Mouse (Mus musculus): ENCODE results near the gene Cage1.

The Cage1 gene

DNA sequence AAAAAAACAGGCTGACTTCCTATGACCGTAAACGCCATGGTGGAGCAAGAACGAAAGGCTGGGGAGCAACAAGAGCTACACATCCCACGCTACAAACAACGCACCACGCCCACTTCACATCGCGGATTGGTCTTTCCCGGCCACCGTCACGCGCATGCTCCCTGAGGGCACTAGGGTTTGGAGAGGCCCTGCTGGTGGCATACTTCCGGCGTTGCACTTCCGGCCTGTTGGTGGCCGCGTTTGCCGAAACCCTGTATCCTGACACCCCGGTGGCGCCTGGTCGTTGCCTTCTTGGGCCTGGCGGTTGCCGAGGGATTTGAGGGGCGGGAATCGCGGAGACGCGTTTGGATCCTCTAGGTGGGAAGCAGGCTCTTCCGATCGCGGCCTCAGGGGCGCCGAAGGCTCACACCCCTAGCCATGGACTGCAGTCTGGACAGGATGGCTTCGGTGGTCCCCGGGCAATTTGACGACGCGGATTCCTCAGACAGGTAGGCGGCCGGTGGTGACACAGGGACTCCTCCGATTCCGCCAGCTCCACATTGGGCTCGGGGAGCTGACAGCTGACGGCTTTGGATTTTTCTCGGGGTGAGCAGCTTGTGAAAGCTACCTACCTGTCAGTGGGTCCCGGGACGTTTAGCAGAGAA lies at the start of gene Cage1:
Gene Cage1, minus strand, starts transcription at position 26 of the 644 bp plus-strand sequence.
- peak; percentile 98 for DNase-seq

DNA sequence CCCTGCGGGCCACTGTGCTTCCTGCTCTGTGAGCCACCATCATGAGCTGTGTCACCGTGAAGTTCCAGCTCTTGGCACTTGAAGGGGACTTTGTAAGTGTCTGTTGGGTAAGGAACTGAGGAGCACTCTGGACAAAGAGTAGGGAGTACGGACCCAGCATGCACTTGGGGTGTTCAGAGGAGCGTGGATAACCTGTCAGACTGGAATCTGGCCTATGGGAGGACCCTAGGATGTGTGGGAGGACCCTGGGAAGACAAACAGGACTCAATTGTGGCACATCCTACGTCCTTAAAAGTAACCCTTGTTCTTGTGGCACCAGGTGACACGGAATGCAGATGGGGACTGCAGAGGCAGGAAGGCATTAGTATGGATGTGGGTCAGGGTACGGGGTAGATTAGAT lies 44.3 kb upstream of the Cage1 start:
- DNase-seq: no peak

DNA sequence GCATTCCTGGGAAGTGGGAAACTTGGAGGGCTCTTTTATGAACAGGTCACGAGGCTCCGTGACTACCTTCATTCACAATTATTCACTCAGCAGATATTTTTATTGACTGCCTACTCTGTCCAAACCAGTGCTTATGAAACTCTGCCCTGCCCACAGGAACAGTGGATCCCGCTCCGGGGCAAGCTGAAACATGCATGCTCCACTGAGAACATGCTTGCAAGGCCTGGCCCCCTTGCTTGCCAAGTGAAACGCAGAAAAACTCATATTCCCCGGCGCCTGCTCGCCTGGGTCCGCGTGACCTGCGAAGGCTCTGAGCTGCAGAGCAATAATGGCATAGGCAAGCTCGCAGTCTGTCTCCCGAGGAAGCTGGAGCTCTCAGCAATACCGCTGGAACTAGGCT lies 43.9 kb upstream of the Cage1 start:
- no peak for DNase-seq

DNA sequence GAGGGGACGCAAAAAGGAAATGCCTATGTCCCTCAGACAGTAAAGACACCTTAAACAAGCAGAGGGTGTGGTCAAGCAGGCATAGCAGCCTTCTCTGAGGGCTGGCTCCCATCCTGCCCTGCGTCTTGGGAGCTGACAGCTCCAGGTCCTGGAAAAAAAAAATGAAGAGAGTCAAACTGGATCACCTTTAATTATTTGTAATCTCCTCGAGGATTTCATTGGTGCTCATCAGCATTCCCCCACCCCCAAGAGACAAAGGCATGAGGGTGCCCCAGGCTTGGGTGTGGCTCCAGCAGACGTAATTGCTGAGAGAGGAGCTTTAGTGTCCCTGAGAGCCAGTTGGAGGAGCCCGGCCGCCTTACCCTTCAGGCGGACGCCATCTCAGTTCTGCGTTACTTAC lies 43.1 kb upstream of the Cage1 start:
- DNase-seq: no peak

DNA sequence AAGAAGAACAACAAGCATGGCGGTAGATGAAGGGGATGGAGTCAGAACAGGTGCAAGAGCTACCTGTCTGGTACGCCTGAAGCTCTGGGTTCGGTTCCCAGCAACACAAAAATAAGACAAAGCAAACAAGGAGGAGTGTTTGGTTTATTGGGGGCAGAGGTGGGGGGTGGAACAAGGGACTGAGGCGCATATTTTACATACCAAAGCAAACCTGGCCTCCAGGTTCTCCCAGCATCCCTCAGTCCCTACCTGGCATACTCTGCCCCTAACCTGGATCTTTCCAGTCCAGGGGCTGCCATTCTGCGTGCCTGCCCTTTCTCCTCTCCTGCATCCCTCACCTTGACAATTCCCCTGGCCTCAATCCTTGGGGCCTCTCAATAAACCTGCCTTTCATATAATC lies 42.5 kb upstream of the Cage1 start:
- no peak for DNase-seq

DNA sequence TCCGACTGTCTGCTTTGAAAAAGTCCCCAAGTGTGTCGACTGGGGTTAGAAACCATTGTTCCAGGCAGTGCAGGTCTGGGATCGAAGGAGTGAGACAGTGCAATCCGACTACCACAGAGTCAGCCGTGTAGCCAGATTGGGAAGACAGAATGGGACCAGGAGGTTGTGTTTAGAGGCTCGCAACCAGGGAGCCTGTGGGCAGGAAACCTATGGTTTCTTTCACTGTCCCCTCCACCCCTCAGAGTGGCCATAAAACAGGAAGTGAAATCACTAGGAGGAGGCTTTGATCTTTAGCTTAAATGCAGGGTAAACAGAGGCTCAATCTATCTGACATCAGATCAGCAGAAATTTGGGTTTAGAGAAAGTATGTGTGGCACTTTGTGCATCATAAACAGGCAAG lies 42.0 kb upstream of the Cage1 start:
- no peak for DNase-seq

DNA sequence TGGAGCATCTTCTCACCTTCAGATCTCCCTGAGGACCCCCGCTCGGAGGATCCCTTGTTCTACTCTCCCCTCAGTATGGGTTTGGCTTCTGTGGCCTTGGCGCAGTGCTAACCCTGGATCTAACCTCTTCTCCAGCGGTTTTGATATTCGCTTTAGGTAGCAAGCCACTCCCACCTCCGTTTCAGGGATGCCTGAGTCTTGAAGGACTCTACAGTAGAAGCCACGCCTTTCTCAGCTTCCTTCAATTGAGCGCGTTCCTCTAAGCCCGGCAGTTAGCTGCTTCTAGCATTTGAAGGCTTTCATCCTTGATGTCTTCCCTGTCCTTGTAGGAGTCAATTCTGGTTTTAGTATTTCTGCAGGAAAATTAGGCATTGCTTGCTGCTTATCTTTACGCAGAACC lies 40.2 kb upstream of the Cage1 start:
- no peak for DNase-seq

DNA sequence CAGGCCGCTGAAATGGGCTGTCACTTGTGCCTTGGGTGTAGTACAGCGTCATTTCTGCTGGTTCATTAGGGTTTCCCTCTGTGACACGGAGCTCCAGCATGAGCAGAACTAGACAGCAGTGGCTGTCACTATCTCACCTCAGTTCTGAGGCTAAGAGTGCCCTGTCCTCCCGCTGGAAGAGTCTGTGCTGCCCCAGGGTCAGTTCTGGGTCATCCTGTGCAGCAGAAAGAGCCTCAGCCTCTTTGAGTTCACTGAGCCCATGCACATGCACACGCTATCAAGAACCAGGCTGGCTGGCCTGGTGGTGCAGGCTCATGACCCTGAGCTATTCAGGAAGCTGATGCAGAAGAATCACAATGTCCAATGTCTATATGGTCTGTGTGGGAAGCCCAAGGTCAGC lies 37.5 kb upstream of the Cage1 start:
- DNase-seq: no peak

DNA sequence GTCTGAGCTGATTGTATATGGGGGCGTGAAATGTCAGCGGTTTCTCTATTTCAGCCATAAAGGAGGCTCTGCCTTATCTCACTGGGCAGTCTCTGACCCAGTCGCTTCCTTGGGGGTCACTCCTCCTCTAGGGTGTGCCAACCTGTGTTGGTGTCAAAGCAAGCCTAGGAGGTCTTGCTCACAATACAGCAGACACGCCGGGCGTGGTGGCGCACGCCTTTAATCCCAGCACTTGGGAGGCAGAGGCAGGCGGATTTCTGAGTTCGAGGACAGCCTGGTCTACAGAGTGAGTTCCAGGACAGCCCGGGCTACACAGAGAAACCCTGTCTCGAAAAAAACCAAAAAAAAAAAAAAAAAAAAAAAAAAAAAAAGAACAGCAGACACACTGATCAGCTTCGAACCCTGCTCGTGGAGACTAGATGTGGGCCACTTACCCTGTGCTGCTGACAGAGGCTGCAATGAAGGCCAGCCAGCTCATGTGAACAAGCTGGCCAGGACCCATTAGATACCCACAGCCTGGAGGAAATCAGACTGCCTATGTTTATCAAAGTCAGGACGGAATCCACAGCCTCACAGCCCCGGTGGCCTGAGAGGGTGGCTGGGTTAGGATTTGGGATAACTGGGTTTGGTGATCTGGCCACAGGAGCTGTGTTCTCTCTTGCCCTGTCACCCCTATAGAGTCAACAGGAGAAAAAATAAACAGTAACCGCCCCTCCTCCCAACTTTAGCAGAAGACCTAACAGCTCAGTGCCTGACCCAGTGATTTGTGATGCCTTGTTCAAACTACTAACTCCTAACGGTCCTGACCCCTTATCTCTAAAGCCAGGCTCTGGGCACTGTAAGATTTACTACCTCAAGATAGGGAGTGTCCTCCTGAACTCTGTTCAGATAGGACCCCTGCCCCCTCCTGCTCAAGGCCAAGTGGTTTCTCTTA lies 36.8 kb upstream of the Cage1 start:
- no peak for DNase-seq

DNA sequence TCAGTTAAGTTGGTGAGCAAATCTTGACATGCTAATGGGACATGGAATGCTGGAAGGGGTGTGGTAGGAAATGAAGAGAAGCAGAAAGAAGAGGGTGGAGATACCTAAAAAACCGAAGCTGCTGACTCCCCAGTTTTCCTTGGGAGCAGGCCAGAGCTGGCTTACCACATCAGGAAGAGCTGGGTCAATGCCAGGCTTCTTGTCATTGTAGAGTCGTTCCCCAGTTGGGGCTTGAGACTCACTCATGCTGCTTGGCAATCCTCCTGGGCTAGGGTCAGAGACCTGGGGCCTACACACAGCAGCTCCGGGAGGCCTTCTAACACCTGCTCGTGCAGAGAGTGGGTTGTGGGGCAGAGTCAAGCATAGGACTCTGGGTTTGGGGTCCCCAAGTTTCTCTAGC lies 34.1 kb upstream of the Cage1 start:
- DNase-seq: peak in 1 of 2 experiments; percentile 13

DNA sequence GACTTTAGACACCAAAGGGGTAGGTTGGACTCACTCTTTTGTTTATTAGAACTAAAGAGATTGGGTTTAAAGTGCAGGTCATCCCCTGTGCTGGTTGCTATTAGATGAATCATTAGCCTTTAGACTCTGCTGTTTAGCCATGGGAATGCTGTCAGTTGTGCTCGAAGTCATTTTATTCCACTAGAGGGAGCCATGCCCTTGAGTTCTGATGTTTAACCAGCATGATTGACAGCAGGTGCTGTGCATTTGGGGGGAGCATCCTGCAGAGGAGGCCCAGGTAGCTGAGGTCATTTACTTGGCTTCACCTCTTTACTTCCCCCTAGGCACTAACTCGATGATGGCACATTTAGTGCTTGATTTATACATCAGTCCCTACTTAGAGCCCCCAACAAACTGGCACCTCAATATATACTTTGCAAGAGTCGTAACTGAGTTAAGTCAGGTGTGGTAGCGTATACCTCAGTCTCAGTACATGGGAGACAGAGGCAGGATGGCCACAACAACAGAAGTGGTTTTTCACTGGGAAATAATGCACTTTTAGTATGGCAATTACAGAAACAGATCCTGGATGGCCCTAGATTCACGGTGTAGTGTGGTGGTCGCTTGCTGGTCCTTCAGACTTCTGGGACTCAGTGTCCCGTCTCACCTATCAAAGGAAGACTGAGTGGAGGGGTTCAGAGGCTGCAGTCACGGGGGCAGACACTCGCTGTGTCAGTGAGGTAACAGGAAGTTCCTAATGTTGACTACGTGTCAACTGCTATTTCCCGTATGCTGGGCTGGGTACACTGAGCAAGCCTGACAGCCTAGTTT lies 28.2 kb upstream of the Cage1 start:
- peak; percentile 67 to 81 for DNase-seq

DNA sequence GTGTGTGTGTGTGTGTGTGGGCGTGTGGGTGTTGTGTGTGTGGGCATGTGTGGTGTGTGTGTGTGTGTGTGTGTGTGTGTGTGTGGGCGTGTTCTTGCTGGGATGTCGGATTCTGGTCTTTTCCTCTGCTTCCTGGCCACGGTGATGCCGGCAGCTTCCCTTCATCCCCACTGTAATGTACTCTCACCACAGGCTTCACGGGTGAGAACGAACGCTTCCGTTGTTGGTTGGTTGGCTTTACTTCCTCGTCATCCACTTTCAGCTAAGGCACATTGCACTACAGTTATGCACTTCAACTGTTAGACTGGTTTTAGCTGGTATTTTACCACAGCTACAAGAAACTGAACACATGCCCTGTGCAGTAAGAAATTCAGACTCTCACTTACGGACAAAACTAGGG lies 25.8 kb upstream of the Cage1 start:
- DNase-seq: no peak

DNA sequence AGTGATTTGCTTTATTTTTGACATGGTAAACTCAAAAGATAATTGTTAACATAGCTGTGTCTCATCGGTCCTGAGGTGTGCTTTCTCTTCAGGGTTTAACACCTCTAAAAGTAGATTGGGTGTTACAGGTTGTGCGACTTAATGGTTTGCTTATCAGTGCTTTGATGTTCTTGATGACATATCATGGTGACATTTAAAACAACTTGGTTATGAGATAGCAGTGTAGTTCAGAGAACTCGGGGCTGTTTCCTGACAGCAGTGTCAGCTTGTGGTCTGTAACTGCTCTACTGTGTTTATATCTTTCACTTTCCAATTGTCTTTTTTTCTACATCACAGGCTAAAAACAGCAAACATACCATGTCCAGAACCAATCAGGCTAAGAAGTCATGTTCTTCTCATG lies 13.0 kb upstream of the Cage1 start:
- no peak for DNase-seq

DNA sequence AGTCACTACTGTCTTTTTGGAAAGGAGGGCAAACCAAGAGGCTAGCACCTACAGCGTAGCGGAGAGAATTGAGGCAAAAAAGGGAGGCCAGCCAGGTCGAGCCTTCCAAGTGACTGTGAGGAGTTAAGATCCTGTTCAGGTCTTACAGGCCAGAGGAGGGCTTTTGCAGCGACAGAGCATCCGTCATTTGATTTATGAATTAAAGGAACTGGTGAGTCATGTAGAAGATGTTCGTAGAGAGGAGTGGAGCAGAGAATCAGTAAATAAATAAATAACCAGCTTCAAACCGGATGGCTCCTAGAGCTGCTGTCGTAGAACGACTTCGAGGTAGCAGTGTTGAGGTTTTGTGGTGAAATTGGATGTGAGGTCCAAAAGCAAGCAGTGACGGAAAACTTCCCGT lies 942 bp upstream of the Cage1 start:
- peak in 1 of 2 experiments; percentile 4 for DNase-seq

DNA sequence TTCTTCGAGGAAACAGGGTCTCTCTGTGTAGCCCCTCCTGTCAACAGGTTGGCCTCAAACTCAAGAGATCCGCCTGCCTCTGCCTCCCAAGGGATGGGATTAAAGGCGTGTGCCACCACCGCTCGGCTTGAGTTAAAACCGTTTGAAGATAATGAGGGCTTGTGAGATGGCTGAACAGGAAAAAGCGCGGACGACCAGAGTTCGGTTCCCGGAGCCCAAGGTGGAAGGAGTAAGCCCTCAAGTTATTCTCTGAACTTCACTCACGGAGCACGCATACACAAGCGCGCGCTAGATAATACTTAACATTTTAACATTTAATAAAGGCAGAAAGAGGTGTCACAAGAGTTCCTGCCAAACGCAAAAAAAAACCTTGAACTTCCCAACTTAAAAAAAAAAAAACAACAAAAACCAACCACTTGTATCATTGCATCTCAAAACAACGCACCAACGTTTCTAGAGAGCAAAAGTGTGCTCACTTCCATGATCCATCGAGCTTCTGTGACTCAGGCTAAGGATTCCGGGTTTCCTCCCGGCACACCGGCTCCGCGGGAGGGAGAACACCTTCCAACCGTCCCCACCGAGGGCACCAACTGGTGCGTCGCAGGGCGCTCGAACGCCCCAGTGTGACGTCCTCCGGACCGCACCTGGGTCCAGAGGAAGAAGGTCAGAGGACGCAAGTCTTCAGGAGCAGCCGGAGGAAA lies 376 bp downstream of the Cage1 start, which contains the start of gene Riok1:
Gene Riok1, plus strand, starts transcription at position 653 of the 701 bp plus-strand sequence.
- peak; percentile 13 to 16 for DNase-seq

DNA sequence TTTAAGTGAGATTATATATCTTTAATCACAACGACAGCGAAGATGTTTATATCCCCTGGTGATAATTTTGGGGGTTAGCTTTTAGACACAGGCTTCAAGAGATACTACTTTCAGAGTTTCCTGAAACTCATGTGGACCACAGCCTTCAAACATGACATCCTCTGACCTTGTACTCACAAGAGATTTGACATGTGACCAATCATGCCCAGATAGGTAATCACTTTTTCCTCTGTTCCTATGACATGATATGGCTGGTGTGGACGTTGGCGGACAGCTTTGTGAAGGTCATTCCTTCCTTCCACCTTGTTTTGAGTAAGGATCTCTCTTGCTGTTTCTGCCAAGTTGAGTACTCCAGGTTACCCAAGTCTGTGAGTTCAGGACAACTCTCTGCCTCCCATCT lies 8.5 kb downstream of the Cage1 start:
- DNase-seq: no peak

DNA sequence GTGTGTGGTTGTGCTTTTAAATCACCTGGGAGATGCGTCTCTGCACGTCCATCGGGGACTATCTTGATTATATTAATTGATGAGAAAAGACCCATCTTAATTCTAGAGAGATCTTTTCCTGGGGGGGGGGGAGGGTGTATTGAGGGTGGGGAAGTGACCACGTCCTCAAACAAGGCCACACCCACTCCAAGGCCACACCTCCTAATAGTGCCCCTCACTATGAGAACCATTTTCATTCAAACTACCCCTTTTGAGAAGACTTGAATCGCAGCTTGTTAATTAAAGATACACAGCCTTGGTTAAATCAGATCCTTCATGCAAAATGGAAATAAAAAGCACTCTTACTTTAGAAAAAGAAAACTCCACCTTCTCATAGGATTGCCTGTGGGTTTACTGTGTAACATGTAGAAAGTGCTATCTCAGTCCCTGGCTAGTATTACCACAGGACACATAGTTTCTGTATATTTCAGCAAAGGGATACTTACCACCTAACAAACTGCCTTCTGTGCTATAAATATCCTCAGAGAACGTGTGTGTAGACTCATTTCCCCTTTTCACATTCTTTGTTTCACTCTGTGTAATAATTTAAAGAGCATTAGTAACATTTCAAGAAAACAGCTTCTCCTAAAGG lies 9.1 kb downstream of the Cage1 start:
- no peak for DNase-seq

DNA sequence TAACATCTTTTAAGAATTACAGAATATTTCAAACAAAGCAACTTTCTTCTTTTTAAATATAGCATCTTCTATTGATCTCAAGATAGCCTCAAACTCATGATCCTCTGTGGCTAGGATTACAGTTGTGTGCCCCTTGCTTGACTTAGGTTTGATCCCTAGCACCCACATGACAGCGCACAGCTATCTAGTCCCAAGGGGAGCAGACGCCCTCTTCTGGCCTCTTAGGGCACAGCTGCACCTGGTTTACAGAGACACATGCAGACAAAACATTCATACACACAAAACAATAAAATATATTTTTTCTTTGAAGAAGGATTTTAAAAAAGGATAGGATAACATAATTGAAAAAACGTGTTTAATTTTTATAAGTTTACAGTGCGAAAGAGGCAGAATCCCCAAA lies 11.0 kb downstream of the Cage1 start:
- DNase-seq: peak in 1 of 2 experiments; percentile 6

DNA sequence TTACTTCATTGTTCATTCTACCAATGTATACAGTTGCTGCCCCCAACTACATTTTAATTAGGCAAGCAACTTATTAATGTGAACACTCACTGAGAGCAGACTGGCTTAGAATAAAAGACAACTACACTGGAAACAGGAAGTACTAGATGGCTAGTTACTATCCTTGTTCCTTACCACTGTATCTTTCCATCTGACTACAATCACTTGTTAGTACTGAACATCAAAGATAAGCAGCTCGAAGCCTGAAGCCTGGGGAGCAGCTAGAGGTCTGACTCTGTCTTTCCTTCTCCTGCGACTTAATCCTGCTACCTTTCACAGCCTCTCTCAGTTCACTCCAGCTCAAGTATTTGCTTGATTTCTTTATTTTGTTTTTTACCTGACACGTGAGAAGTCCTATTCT lies 18.1 kb downstream of the Cage1 start:
- no peak for DNase-seq

DNA sequence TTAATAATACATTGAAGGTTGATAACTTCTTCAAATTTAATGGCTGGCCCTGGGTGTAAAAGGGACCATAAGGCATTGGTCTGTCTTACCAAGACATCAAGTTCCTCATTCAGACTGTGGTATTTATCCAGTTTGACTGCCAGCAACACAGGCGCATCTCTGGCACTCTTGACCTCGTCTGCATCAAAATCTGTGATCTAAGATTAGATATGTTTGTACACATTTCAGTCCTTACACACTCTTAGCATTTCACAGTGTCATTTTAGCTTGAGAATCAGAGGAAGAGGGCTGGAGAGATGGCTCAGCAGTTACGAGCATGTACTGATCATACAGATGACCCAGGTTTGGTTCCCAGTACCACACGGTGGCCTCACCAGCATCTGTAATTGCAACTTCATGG lies 21.3 kb downstream of the Cage1 start:
- DNase-seq: no peak

DNA sequence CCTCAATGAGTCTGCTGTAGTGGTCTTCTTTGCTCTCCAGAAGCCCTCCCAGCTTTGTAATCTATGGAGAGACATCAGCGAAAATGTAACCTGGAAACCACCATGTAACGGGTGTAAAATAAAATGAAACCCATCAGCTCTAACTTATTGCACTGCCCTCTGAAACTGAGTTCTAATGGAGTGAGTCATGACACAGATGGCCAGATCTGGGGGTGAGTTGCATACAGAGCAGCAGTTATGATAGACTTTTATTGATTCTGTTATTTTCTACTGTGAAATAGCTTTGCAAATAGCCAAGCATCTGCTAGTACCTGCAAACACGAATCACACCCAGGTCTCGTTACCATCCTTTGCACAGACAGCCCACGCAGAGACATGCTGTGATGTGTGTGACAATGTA lies 24.4 kb downstream of the Cage1 start:
- no peak for DNase-seq

DNA sequence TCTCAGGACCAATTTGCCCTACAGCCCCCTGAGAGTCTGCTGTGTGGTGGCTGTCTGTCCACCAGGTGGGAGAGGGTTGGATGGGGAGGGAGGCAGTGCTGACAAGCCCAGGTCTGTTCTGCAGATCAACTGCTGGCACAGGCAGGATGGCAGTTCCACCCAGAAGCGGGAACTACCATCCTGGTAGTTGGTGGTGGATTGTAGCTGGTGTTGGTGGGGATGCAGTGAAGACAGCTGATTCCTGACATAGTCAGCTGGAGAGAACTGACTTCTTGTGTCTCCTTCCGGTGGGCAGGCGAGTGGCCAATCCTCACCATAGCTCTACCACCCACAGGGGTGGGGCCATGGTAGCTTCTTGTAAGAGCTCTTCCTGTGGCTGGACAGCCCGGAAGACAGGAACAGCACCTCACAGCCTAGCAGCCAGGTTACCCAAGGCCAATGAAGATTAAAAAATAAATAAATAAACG lies 26.4 kb downstream of the Cage1 start:
- DNase-seq: no peak

Measured in cerebellum, postnatal 10 days (tissue).